Mouse (Mus musculus) right cerebral cortex, postnatal 10 days (tissue): Measurements from ENCODE around the gene Gm20388.

Experiments used
- DNase-seq, 2 experiments: peaks; one replicate each; pipeline ENCODE4 v3.0.0; 2021; ENCODE audit warnings: low spot score in 2 of 2

The Gm20388 gene

DNA sequence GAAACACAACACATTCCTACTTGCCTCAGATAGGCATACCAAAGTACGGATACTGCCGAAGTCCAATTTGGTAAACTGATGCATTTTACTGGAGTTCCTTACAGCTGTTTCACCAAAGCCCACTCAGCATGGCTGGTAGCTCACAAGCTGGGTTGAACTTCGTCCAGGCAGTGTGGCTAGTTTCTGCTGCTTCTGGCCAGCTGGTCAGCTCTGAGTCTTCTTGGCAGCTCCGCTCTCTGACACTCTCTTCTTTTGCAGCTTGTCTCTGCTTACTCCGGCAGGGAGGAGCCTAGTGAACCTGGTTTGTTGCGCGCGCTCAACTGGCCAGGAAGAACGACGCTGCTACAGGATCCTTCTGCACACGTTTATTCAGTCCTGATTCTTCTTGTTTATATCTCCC is 3725.0 kb downstream of the Gm20388 start:
- no peak for DNase-seq

GRCm38 (mm10) chr8:123643330-123644051 is 3732.8 kb downstream of the Gm20388 start:
- peak; percentile 57 to 80 for DNase-seq

- no peak for DNase-seq
Measured at GRCm38 (mm10) chr8:123645229-123645628, 3734.6 kb downstream of the Gm20388 start.

DNA sequence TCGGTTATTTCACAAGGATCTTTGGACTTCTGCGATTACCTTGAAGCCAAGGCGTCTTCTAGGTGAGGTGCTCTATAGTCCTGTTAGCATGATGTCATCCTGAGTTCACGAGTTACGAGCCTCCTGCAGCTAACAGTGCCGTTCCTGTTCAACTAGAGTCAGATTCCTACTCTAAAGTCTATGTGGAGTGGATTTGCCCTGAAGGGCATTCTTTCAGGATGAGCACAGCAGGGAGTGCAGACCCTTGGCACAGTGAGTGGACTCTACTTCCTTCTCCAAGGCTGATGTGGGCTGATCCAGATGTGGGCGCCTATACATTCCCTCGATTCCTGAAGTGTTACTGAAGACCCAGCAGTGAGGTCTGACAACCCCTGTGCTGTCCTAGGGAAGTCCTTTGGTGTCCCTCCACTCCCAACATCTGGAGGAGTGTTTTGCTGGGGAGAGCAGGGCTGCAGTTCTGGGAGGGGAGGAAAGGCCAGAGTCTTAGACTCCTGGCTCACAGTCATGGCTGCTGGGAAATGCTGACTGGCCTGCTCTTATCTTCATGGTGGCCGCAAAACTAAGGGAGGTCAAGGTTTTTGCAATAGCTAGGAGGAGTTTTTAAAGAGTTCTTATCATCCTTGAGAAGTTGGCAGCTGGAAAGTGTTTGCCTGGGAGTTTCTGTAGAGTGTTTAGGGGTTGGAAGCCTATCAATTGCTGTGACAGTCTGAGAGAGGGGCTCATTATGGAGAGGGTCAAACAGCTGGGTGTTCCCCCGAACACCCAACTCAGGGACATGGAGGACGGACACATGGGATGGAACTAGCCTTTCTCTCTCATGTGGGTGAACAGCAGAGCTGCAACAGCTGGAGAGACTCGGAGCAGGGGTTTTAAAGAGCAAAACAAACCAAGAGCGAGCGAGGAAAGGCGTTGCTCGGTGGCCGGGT is 3737.9 kb downstream of the Gm20388 start:
- DNase-seq: no peak

- no peak for DNase-seq
Measured at GRCm38 (mm10) chr8:123649483-123649882, 3738.8 kb downstream of the Gm20388 start.

DNA sequence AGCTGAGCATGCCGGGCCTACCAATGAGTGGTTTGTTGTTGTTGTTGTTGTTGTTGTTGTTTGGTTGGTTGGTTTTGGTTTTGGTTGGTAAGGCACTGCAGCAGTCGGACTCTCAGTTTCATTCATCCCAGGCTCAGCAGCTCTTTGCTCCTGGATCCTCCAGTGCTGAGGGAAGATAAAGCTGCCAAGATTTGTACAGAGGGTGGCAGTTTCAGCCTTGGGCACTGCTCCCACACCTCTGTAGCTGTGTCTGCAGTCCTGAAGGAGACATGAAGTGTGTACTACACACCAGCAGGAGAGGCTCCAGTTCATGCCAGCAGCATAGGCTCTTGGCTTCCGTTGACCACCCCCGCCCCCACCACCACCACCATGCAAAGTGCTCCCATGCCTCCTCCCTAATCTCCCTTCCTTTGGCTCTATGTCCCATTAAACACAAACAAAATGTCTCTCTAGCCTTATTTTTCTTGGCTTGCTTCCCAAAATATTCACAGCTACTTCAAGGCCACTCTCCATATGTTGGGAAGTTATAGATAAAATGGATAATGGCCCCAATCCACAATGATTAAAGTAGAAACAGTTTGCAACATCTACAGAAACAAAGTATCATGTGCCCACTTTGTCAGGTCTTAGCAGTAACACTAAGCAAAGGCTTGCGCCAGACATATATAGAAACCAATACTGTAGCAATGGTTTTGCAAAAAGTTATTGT is 3740.9 kb downstream of the Gm20388 start:
- DNase-seq: no peak

DNA sequence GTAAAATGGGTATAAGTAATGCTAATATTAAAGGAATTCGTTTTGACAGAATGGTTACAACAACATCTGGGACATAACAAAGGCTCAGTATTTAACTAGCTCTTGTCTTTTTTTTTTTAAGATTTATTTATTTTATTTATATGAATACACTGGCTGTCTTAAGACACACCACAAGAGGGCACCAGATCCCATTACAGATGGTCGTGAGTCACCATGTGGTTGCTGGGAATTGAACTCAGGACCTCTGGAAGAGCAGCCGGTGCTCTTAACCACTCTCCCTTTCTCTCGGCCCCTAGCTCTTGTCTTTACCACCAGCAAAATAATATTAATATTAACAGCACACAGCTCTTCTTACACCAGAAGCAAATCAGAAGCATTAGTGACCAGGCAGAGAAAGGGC is 3742.0 kb downstream of the Gm20388 start:
- no peak for DNase-seq

GRCm38 (mm10) chr8:123653308-123653993 is 3742.8 kb downstream of the Gm20388 start, which contains the start of gene Rhou:
Gene Rhou, plus strand, starts transcription at chr8:123653929.
- DNase-seq: peak; percentile 95 to 96

GRCm38 (mm10) chr8:123653994-123654569 is 3743.4 kb downstream of the Gm20388 start:
- DNase-seq: peak; percentile 60 to 71

GRCm38 (mm10) chr8:123654763-123655162 is 3744.1 kb downstream of the Gm20388 start:
- DNase-seq: no peak

DNA sequence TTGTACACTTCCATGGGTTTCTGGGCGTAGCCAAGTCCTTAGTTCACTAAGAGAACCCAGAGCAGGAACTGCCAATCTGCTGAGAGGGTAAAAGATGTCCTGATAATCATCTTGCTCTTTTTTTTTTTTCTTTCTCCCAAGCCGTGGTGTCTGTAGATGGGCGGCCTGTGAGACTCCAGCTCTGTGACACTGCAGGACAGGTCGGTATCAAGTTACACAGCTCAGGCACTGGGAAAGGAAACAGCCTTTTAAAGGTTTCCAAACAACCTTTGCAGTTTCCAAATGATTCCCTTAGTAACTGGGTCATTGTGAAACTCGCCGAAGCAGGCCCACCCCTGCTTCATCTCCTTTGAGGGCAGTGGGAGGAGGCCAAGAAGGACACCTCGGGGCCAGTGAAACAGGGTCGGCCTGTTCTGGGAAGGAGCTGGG is 3744.7 kb downstream of the Gm20388 start:
- DNase-seq: no peak

- DNase-seq: no peak
Measured at GRCm38 (mm10) chr8:123657826-123658225, 3747.2 kb downstream of the Gm20388 start.

- no peak for DNase-seq
Measured at GRCm38 (mm10) chr8:123659469-123660057, 3748.9 kb downstream of the Gm20388 start.

DNA sequence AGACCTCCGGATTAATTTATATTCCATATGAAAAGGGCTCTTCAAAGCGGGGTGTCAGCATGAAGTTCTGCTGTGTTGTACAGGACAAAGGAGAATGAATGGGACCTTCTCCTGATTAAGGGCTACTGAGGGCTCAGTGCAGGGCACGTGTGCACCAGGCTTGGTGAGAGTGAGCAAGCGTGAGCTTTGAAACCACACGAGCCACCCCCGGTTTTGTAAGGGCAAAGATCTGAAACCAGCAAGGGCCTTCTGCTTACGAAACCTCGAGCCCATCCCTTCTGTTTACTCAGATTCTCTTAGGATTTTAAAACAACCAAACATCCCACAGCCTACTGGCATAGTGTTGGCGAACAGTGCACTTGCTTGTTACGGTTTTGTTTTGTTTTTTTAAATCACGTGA is 3750.9 kb downstream of the Gm20388 start:
- DNase-seq: no peak

DNA sequence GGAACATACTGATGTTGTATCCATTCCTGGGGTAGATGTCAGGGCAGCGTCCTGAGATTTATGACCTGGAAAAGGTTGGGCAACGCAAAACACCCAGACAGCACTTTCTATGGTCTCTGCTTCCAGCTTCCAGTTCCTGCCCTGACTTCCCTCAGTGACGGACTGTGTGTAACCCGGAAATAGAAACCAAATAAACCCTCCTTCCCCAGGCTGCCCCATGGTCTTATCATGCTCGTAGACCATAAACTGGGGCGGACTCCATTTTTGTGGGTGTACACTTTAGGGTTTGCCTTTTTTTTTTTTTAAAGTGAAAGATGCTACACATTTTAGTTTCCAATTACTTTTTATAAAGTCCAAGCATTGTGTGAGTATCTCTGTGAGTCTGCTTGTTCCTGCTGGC is 3754.9 kb downstream of the Gm20388 start:
- DNase-seq: no peak

- no peak for DNase-seq
Measured at GRCm38 (mm10) chr8:123666832-123667231, 3756.2 kb downstream of the Gm20388 start.

DNA sequence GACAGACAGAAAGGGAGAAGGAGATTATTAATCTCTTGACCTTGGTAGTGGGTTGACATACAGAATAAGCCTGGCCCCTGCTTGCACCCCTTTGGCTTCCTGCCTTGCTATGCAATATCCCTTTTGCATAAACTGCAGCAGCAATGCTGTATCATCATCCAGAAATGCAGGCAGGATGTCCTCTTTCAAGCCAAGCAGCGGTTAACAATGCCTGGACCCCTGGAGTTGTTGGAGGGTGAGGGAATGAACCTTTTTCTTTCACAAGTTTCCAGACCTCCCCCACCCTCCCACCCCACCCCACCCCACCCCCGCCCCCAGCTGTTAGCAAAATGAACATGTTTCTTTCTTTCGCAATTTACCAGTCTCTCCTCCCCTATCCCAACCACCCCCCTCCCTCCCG is 3758.0 kb downstream of the Gm20388 start:
- no peak for DNase-seq

GRCm38 (mm10) chr8:123670766-123671165 is 3760.1 kb downstream of the Gm20388 start:
- DNase-seq: no peak

DNA sequence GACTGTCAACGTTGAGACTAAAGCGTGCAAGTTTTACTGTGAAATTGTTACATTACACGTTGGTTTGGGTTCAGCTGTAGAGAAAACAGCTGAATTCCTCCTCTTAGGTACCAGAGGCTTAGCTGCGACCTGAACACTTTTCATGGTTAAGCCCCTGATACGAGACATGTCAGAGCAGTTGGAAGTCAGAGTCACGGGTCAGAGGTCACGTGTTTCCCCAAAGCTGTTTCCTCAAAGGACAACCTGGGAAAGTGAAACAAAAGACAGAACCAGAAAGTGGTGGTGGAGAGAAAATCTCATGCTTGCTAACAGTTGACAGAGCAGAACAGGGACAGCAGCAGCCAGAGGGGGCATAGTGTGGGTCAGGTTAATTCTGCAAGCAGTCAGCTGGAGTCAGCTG is 3760.8 kb downstream of the Gm20388 start:
- DNase-seq: no peak

- DNase-seq: no peak
Measured at GRCm38 (mm10) chr8:123672648-123673047, 3762.0 kb downstream of the Gm20388 start.

DNA sequence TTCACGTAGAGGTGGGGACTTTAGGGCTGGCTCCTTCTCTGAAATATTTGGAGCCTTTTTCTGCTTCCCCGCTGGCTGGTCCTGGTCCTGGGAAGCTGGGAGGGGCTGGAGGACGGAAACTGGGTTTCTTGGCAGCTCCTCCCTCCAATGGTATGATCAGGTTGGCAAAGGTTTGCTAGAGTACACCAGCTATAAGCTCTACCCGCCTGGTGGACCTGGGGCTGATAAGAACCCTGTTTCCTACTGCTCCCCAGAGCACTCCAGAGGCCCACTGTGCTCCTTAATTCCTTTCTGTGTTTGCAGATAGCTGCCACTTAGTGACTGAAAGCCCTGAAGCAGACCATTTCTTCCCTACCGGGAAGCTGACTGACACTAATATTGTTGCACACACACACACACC is 3765.0 kb downstream of the Gm20388 start:
- DNase-seq: no peak
